Mouse (Mus musculus): ENCODE results near the gene Tmem179b.
A peak's percentile ranks its signal among the peaks of the same experiment; 100 is the strongest.
"Not testable (repeated sequence)": the region's sequence is repeated elsewhere in the genome, so short reads cannot be mapped to it uniquely, and the experiment has no call there.

The Tmem179b gene

GRCm38 (mm10) chr19:8728335-8729099 lies 45.8 kb downstream of the Tmem179b start:
- not testable (repeated sequence) for DNase-seq (ENCODE audit: low read depth, low spot score); H3K36me3 ChIP-seq (ENCODE audit: control insufficient read depth, insufficient read depth, low read length, poor library complexity, severe bottlenecking); H3K27me3 ChIP-seq (ENCODE audit: control insufficient read depth, insufficient read depth, low read length, poor library complexity, severe bottlenecking)

GRCm38 (mm10) chr19:8727495-8728114 lies 46.7 kb downstream of the Tmem179b start:
- peaks cover 10% of the 10 kb centered on the region for H3K36me3 ChIP-seq (ENCODE audit: control insufficient read depth, insufficient read depth, low read length, poor library complexity, severe bottlenecking)
- no peaks in the 10 kb centered on the region for H3K27me3 ChIP-seq (ENCODE audit: control insufficient read depth, insufficient read depth, low read length, poor library complexity, severe bottlenecking)
- no peak for DNase-seq (ENCODE audit: low read depth, low spot score)

- H3K27me3 ChIP-seq (ENCODE audit: control insufficient read depth, insufficient read depth, low read length, poor library complexity, severe bottlenecking) = no peaks in the 10 kb centered on the region
- peaks cover 10% of the 10 kb centered on the region for H3K36me3 ChIP-seq (ENCODE audit: control insufficient read depth, insufficient read depth, low read length, poor library complexity, severe bottlenecking)
- no peak for DNase-seq (ENCODE audit: low read depth, low spot score)
Observed at GRCm38 (mm10) chr19:8726609-8727390, 47.5 kb downstream of the Tmem179b start.

DNA sequence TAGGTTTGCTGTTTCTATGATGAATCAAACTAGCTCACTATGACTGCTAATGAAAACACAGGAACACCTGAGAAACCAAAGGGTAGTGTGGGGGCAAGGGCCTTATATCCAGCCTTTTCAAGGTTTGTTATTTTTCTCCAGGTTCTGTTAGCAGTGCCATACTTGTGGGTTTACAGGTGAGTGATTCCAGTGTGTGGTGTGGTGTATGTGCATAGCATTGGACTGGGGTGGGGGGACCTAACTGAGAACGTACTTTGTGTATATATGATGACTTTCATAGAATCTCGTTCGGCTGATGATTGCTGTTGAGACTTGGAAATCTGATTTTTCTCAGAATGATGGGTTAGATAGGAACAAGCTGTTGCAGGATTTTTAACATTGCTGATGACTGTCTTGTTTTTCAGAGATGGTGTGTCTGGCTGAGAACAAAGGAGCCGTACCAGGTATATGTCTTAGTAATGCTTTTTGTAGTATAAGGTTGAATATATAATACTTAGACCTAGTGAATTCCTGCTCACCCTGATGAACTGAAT lies 49.1 kb downstream of the Tmem179b start:
- Histone ChIP-seq H3K36me3 (ENCODE audit: control insufficient read depth, insufficient read depth, low read length, poor library complexity, severe bottlenecking) (peaks cover 10% of the 10 kb centered on the region), H3K27me3 (ENCODE audit: control insufficient read depth, insufficient read depth, low read length, poor library complexity, severe bottlenecking) (no peaks in the 10 kb centered on the region)
- no peak for DNase-seq (ENCODE audit: low read depth, low spot score)

GRCm38 (mm10) chr19:8724392-8724791 lies 49.9 kb downstream of the Tmem179b start:
- Histone ChIP-seq H3K27me3 (ENCODE audit: control insufficient read depth, insufficient read depth, low read length, poor library complexity, severe bottlenecking) (no peaks in the 10 kb centered on the region), H3K36me3 (ENCODE audit: control insufficient read depth, insufficient read depth, low read length, poor library complexity, severe bottlenecking) (peaks cover 10% of the 10 kb centered on the region)
- DNase-seq (ENCODE audit: low read depth, low spot score) = no peak

- peaks cover 10% of the 10 kb centered on the region for H3K36me3 ChIP-seq (ENCODE audit: control insufficient read depth, insufficient read depth, low read length, poor library complexity, severe bottlenecking)
- DNase-seq (ENCODE audit: low read depth, low spot score) = peak; percentile 45
- no peaks in the 10 kb centered on the region for H3K27me3 ChIP-seq (ENCODE audit: control insufficient read depth, insufficient read depth, low read length, poor library complexity, severe bottlenecking)
Observed at GRCm38 (mm10) chr19:8723574-8724346, 50.5 kb downstream of the Tmem179b start.

DNA sequence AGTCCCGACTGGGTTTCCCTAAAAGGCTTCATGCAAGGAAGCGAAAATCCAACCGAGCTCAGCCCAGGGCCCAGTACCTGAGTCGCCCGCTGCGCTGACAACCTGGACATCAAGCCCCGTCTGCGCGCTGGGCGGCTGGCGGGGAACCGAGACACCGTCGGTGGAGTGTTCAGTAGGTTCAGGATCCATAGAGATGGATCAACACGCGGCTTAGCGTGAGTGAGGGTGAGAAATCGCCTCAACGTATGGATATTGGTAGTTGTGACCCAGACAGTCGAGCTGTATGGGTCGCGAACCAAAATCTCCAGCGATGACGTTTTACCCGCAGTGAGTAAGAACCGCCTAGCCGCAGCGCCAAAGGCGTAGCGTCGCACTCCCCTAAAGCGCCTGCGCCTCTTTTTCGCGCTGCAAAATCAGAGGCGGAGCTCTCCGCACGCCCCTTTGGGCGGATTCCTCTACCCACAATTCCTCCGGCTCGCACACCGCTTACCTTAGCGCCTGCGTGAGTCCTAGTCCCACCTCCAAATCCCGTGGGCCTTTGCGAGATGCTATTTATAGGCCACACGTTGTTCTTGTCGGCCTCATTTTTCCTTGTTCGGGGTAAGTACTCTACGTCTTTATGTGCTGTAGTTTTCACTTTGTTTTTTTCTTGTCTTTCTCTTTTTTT lies 51.2 kb downstream of the Tmem179b start, which contains the start of gene Slc3a2:
TSS of gene Slc3a2 (minus strand) at position 463 of the 667 bp plus-strand sequence.
- no peaks in the 10 kb centered on the region for H3K27me3 ChIP-seq (ENCODE audit: control insufficient read depth, insufficient read depth, low read length, poor library complexity, severe bottlenecking)
- DNase-seq (ENCODE audit: low read depth, low spot score) = peak; percentile 99
- peaks cover 10% of the 10 kb centered on the region for H3K36me3 ChIP-seq (ENCODE audit: control insufficient read depth, insufficient read depth, low read length, poor library complexity, severe bottlenecking)

DNA sequence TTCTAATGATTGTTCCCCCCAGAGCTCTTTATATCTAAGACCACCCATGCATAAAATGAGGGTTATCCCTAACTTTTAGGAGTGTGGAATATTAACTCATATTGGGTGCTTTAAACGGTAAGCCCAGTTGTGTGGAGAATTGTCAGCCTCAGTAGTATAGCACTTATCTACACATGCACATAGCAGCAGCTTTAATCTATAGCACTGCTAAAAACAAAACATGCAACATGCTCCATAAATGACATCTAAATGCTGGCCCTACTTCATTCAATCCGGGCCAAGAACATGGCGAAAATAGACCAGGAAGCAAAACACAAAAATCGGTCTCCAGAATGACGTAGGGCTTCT lies 51.7 kb downstream of the Tmem179b start:
- DNase-seq (ENCODE audit: low read depth, low spot score) = no peak
- Histone ChIP-seq H3K36me3 (ENCODE audit: control insufficient read depth, insufficient read depth, low read length, poor library complexity, severe bottlenecking) (peaks cover 10% of the 10 kb centered on the region), H3K27me3 (ENCODE audit: control insufficient read depth, insufficient read depth, low read length, poor library complexity, severe bottlenecking) (no peaks in the 10 kb centered on the region)
